Mouse (Mus musculus) natural killer cell, adult 2 months (primary cell): ENCODE measurements around the gene Rftn1.
A peak's percentile ranks its signal among the peaks of the same experiment; 100 is the strongest.

Experiments
- DNase-seq, 2 experiments: peaks; one replicate each; pipeline ENCODE4 v3.0.0; 2022; ENCODE audit warnings: low spot score in 2 of 2

Gene Rftn1

GRCm38 (mm10) chr17:50021400-50021799, 169.1 kb downstream of the Rftn1 start:
- no peak for DNase-seq

GRCm38 (mm10) chr17:50020211-50021001, 170.1 kb downstream of the Rftn1 start:
- DNase-seq: no peak

- no peak for DNase-seq
Observed at GRCm38 (mm10) chr17:50019819-50020210, 170.7 kb downstream of the Rftn1 start.

- no peak for DNase-seq
Observed at GRCm38 (mm10) chr17:50019090-50019489, 171.4 kb downstream of the Rftn1 start.

- DNase-seq: no peak
Observed at GRCm38 (mm10) chr17:50014708-50015107, 175.8 kb downstream of the Rftn1 start.

- no peak for DNase-seq
Observed at GRCm38 (mm10) chr17:50013848-50014247, 176.6 kb downstream of the Rftn1 start.

GRCm38 (mm10) chr17:50010096-50010495, 180.4 kb downstream of the Rftn1 start:
- DNase-seq: no peak

GRCm38 (mm10) chr17:50006721-50007351, 183.6 kb downstream of the Rftn1 start:
- DNase-seq: no peak

- DNase-seq: no peak
Observed at GRCm38 (mm10) chr17:50006338-50006720, 184.1 kb downstream of the Rftn1 start.

- no peak for DNase-seq
Observed at GRCm38 (mm10) chr17:50003156-50003555, 187.3 kb downstream of the Rftn1 start.

GRCm38 (mm10) chr17:50002171-50002570, 188.3 kb downstream of the Rftn1 start:
- no peak for DNase-seq

GRCm38 (mm10) chr17:50001754-50002153, 188.7 kb downstream of the Rftn1 start:
- DNase-seq: no peak

GRCm38 (mm10) chr17:50000580-50000979, 189.9 kb downstream of the Rftn1 start:
- no peak for DNase-seq

GRCm38 (mm10) chr17:49996626-49997152, 193.8 kb downstream of the Rftn1 start:
- DNase-seq: no peak

GRCm38 (mm10) chr17:49996097-49996496, 194.4 kb downstream of the Rftn1 start:
- DNase-seq: no peak

GRCm38 (mm10) chr17:49995226-49995625, 195.2 kb downstream of the Rftn1 start:
- no peak for DNase-seq

- DNase-seq: no peak
Observed at GRCm38 (mm10) chr17:49993631-49994030, 196.8 kb downstream of the Rftn1 start.

GRCm38 (mm10) chr17:49992625-49993603, 197.6 kb downstream of the Rftn1 start:
- DNase-seq: peak in 1 of 2 experiments; percentile 7

GRCm38 (mm10) chr17:49989583-49989982, 200.9 kb downstream of the Rftn1 start:
- DNase-seq: no peak

GRCm38 (mm10) chr17:49987095-49987494, 203.4 kb downstream of the Rftn1 start:
- no peak for DNase-seq

GRCm38 (mm10) chr17:49983478-49983877, 207.0 kb downstream of the Rftn1 start:
- DNase-seq: no peak
